Mouse (Mus musculus) gastrocnemius, adult 18-20 months (tissue): ENCODE results near the gene Nacc2. TPM values are rescaled to one million over a fixed set of nuclear protein-coding genes. Genes with fewer than 3 reads are reported as not detected.
A peak's percentile ranks its signal among the peaks of the same experiment; 100 is the strongest.

ENCODE experiments used
- DNase-seq: peaks from one replicate; pipeline ENCODE4 v3.0.0; 2021; ENCODE audit warnings: low spot score
- total RNA-seq, 2 experiments: library from RNA; stranded (reverse); gene quantifications; 2 replicates each; pipeline ENCODE4 v1.2.3; 2021

The Nacc2 gene
- total RNA-seq, 2 experiments from 2014 or later = 23.4 to 24.5 TPM

- DNase-seq = no peak
These were observed 23.2 kb downstream of the Nacc2 start for GRCm38 (mm10) chr2:26099851-26100250.

DNA sequence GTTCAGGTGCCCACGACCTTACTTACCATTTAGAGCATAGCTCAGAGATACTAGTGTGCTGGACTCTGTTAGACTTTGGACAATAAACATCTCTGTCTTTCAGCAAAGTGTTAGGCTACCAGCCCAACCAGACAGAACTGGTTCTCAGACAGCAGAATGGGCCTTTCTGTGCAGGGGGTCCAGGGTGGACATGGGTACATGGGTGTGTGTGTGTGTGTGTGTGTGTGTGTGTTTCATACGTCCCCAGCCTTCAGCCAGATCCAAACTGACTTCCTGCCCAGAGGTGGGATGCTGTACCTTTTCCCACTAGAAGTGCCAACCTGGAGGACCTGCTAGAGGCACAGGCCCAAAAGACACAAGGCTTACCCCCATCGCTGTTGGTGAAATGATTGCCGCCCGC lies 23.8 kb downstream of the Nacc2 start:
- DNase-seq = no peak

GRCm38 (mm10) chr2:26093897-26094296 lies 29.1 kb downstream of the Nacc2 start:
- DNase-seq = no peak

- DNase-seq = no peak
These were observed 31.1 kb downstream of the Nacc2 start for GRCm38 (mm10) chr2:26091771-26092393.

DNA sequence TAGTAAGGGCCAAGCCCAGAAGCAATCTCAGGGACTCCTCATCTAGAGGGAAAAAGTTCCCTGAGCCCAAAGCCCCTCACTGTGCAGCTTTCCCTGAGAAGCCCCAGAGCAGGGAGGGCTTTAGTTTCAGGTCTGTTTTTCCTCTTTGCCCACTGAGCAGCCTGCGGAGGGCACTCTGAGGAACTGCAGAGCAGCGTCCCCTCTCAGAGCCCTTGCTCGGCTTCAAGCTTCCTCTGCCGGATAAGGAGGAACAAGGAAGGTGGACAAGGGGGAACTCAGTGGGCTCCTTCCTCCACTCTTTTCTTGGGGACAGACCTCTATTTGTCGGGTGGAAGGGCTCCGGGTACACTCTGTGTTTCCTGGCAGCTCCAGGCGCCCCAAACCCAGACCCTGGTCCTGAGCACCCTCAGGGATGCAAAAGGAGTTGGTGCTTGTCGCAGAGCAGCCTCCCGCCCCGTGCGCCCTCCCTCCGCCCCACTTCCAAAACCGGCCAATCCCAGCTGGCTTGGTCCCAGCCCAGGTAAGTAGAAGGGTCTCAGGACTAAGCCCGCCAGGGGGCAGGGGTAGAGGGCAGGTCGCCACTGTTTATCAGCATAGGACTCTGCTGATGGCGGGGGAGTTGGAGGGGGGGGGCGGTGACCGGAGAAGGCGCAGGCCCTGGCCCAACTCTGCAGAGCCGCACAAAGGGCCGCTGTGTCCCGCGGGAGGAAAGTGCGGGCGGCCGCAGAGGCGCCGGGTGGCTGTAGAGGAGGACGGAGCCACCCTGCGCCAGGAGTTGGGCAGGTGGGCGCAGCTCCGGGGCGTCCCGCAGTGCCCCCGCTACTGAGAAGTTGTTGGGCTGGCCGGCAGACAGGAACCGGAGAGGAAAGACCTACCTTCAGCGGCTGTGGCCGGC lies 31.9 kb downstream of the Nacc2 start:
- no peak for DNase-seq

- no peak for DNase-seq
These were observed 34.0 kb downstream of the Nacc2 start for GRCm38 (mm10) chr2:26089005-26089404.

GRCm38 (mm10) chr2:26086926-26087600 lies 36.0 kb downstream of the Nacc2 start:
- peak; percentile 37 for DNase-seq

- DNase-seq = no peak
These were observed 36.5 kb downstream of the Nacc2 start for GRCm38 (mm10) chr2:26086505-26086904.

DNA sequence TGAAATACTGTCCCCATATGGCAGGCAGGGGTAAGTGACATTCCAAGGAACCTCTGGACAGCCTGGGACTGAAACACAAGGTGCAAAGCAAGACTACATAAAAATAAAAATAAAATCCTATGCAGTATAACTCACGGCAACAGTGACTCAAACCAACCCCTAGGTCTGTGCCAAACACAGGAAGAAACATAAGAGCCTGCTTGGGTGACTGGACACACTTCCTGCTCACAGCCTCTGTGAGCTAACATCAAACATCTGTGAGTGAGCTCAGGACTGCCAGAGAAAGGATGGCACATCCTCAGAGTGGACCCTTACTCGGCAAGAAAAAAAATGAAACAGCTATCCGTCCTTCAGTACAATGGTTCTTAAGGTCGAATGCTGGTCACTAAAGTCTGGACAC lies 40.1 kb downstream of the Nacc2 start:
- no peak for DNase-seq

- DNase-seq = no peak
These were observed 42.2 kb downstream of the Nacc2 start for GRCm38 (mm10) chr2:26080830-26081229.

DNA sequence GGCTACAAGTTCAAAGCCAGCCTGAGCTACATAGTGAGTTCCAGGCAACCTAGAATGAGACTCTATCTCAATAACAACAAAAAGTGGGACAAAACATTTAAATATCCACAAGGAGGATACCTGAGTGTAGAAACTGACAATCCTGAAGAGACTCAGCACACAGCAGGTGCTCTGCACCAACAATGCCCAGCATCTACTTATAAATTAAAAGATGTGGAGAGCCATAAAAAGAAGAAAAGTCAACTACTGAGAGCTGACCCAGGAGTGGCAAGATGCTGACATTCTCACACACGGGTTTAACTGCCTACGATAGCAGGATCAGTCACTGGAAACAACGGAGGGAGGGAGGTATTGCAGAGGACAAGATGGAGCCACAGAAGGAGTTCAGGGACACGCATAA lies 43.6 kb downstream of the Nacc2 start:
- DNase-seq = no peak

DNA sequence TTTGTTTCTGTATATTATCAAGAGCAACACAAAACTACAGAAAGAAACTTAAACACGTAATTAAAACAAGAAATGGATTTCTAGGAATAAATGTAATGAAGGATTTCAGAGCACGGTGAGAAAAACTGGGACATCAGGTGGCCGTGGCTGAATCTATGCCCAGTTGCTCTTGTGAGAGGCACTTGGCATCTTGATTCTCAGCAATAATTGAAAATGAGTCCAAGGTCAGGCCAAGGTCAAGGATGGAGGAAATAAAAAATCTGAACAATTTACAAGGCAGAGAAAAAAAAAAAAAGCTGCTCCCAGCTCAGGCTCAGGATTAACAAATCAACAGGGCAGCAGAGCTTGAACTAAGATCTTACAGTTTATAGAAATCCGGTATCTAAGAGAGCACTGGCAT lies 46.0 kb downstream of the Nacc2 start:
- no peak for DNase-seq

GRCm38 (mm10) chr2:26076121-26076520 lies 46.9 kb downstream of the Nacc2 start:
- no peak for DNase-seq

DNA sequence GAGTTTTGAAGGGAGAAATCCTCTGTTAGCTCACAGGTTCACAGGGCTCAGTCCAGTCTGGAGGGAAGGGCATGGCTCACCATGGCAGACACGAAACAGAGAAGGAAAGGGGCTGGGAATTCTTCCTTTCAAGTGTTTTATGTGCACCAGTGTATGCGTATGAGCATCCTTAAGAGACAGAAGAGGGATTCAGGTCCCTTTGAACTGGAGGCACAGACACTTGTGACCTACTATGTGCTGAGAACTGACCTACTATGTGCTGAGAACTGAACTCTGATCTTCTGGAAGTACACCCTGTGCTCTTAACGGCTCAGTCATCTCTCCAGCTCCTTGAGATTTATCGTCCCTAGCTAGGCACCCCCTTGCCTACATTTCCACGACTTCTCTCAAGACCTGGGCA lies 48.5 kb downstream of the Nacc2 start:
- no peak for DNase-seq

DNA sequence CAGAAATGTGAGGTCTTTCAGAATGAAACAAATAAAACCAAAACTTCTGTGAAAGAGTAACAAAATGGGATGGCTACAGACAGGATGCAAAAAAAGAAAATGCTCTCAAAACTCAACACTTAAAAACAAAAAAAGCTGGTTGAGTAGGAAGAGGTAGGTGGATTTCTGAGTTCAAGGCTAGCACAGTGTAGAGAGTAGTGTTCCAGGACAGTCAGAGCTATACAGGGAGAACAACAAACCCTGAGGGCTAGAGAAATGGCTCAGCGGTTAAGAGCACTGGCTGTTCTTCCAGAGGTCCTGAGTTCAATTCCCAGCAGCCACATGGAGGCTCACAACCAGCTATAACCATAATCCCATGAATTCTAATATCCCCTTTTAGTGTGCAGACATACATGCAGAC lies 54.4 kb downstream of the Nacc2 start:
- DNase-seq = no peak

DNA sequence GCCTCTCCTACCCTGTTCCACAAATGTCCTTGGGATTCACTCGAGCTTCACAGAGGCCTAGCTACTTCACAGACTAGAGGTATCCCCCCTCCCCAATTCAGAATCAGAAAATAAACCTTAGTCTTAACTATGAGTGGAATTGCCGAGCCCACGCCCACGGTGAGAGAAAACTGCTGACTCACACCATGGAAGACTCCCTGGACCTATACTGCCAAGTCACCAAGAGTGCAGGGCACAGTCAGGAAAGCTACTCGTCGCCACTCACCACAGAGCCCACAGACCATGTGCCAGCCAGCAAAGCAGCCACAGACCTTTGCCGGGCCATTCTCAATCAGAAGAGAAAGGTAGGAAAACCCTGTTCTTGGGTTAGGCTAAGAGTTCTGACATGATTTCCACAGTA lies 54.8 kb downstream of the Nacc2 start:
- DNase-seq = no peak

GRCm38 (mm10) chr2:26066527-26066926 lies 56.5 kb downstream of the Nacc2 start:
- no peak for DNase-seq

GRCm38 (mm10) chr2:26062742-26063427 lies 60.1 kb downstream of the Nacc2 start:
- DNase-seq = no peak

GRCm38 (mm10) chr2:26062241-26062640 lies 60.8 kb downstream of the Nacc2 start:
- DNase-seq = no peak

DNA sequence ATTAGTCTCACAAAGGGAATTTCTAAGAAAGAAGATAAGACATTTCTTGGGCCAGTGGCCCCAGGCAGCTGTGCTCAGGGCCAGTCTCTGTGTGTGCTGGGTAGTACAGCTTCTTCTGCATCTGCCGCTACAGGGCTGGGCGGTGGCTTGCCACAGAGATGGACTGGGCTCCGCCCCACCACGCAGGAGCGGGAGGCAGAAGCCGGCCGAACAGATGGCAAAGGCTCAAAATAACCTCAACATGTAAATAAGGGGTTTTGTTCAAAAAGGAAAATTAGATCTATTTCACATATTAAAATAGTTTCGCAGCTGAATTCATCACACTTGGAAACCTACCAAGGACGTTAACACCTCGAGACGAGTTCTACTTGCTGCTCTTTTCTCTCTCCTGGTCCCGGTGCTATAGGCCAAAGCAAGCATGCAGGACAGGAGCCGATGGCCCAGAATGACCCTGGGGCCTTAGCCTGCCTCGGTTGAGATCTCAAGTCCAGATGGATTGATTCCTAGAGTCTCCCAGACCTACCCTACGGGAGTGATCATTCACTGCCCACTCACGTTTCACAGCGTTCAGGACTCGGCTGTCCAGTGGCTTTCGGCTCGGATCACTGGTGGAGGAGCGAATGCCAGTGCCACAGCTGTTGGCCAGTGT lies 61.9 kb downstream of the Nacc2 start:
- DNase-seq = no peak

DNA sequence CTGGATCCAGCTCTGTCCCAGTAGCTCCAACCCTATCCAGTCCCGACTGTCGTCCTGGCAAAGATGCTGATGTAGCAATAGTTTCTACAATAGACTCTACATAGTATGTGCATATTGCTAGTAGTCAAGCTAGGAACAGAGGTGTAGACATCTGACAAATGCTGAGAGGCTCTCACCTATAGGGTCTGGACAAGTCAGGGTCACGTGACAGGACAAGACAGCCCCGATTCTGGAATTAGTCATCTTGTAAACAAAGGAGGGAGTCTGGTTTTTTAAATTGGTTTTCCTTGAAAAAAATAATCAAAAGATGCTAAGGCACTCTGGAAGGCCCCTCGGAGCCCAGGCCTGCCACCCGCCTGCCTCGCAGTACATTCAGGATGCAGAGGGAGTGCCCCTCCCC lies 66.0 kb downstream of the Nacc2 start:
- no peak for DNase-seq
